Mouse (Mus musculus) embryonic fibroblast, embryonic 13.5 days (primary cell): ENCODE results near the gene Klrb1b. TPM values are rescaled to one million over a fixed set of nuclear protein-coding genes. Genes with fewer than 3 reads are reported as not detected.
"Not testable (repeated sequence)": the region's sequence is repeated elsewhere in the genome, so short reads cannot be mapped to it uniquely, and the experiment has no call there.

Source experiments
- H3K27ac ChIP-seq: 2 replicates; pipeline ENCODE4 v1.5.1; 2012; ENCODE audit warnings: low read length, control low read depth, inconsistent platforms; ENCODE audit not compliant: insufficient read depth
- H3K4me1 ChIP-seq: 2 replicates; pipeline ENCODE4 v1.6.1; 2011; ENCODE audit warnings: low read length; ENCODE audit not compliant: control insufficient read depth, insufficient read depth
- H3K4me3 ChIP-seq: 2 replicates; pipeline ENCODE4 v1.5.1; 2011; ENCODE audit warnings: mild to moderate bottlenecking, control low read depth, low read length; ENCODE audit not compliant: insufficient read depth
- CTCF ChIP-seq: IDR thresholded peaks from 2 replicates; pipeline ENCODE4 v1.5.1; 2011; ENCODE audit warnings: mild to moderate bottlenecking, control low read depth, low read length, moderate library complexity, borderline replicate concordance; ENCODE audit not compliant: insufficient read depth
- POLR2A ChIP-seq: IDR thresholded peaks from 2 replicates; pipeline ENCODE4 v1.6.1; 2011; ENCODE audit warnings: low read depth, mild to moderate bottlenecking, control low read depth, low read length, moderate library complexity
- polyA plus RNA-seq: library from polyadenylated mRNA; stranded (reverse); fragments of >200 nt; gene quantifications from 2 replicates; pipeline ENCODE4 v1.2.4, GENCODE M21; 2011; ENCODE audit warnings: low read depth; ENCODE audit not compliant: missing spikeins, insufficient read length

The Klrb1b gene
- polyA plus RNA-seq, 1 experiment: not detected

DNA sequence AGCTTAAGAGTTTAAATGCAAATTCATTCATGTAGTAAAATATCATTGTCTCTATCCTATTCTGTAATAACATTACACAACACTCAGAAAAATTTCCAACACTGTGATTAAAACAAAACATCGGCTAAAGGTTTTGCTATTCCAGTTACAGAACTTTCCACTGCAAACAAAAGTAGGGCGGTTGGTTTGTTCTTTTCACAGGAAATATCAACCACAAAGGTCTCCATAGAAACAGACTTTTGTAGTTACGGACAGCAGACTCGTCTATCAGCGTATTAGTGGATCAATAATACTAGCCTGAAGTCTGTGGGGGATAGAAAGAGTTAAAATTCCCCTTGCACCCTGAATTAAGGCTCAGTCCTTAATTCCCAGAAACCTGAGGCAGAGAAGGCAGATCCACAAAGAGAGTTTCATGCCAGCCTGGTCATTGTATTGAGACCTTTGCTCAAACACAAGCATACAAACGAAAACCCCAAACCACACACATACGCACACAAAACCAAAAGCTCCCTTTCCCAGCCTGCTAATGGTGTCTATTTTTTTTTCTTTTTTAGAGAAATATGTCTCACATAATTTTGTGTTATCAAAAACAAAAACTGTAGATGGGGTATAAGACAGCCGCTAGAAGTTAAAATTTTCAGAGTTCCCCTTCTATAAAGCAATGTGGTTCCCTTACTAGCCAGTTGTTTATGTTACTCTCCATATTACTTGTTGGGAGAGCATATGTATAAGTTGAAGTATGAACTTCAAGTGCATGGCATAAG, 10.2 kb upstream of the Klrb1b start:
- no peak overlapping the region for H3K4me3 ChIP-seq
- no peaks in the 10 kb centered on the region for H3K4me1 ChIP-seq
- no peak overlapping the region for H3K27ac ChIP-seq
- TF ChIP-seq POLR2A: no peak

DNA sequence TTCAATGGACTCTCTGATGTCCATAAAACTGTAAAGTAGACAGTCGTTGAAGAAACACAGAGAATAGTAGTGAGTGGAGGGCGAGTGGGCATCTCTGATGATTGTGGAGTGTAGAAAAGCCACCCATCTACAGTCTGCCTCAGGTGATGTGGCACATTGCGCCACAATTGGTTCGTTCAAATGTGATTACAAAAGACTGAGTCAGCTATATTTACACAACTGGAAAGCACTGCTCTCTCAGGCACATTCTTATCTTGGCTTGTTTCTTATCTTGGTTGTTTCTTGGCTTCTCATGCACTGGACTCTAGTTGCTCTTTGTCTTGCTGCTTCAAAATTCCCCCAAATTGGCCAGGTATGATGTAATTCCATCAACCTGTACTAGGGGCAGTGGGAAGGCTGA, 9.4 kb upstream of the Klrb1b start:
- TF ChIP-seq CTCF: no peak
- TF ChIP-seq POLR2A: no peak
- Histone ChIP-seq H3K27ac (no peak overlapping the region), H3K4me3 (no peak overlapping the region), H3K4me1 (no peaks in the 10 kb centered on the region)

DNA sequence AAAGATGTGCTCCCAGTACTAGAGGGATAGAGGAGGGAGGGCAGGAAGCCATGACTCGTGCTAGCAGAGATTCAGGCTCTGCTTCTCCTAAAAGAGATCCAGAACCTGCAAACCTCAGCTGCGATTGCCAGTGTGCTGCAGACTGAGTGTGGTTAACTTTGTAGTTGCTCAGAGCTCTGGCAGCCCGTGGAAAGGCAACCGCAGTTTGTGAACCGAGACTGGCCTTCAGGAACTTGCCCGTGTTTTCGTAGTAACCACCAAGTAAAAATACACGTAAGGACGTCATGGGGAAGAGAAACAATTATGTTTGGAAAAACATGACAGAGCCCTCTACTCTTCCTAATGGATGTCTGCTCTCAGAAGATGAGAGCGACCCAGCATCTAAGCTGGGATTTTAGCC, 6.9 kb upstream of the Klrb1b start:
- no peaks in the 10 kb centered on the region for H3K4me1 ChIP-seq
- no peak for TF ChIP-seq POLR2A
- no peak for TF ChIP-seq CTCF
- no peak overlapping the region for H3K27ac ChIP-seq
- no peak overlapping the region for H3K4me3 ChIP-seq

DNA sequence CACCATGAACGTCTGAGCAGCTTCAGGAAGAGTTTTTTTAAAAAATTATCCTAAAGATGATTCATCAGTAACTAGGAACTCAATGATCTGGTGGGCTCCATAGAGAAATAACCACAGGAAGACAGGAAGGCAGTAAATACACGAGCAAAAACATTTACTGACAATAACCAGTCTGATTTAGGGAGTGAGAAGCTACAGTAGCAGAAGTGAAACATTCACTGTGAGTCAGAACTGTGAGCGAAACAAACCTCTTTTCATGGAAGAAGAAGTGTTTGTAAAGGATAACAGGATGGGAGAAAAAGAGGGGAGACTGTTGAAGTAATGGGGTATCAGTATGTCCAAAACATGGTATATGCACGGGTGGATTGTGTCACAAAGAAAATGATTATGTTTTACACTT, 3.7 kb upstream of the Klrb1b start:
- TF ChIP-seq CTCF (no peak), POLR2A (no peak)
- Histone ChIP-seq H3K4me1 (no peaks in the 10 kb centered on the region), H3K4me3 (no peak overlapping the region), H3K27ac (no peak overlapping the region)

DNA sequence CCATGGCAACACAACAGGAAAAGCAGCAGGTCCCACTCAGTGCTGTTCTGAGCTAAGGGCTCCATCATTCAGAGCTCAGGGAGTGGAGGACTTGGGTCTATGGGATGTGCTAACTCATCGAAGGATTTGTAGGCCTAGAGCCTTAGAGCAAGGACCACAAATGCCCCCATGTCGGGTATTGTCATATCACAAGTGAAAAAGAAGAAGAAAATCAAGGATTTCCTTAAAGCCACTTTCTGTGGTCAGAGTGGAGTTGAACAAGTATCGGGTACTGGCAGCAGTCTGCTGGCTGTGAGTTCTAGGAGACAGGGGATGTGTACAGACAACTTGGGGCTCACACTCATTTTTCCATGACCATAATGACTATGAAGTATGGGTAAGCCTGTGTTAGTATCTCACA, 650 bp upstream of the Klrb1b start:
- TF ChIP-seq CTCF (no peak), POLR2A (no peak)
- Histone ChIP-seq H3K4me3 (no peak overlapping the region), H3K27ac (no peak overlapping the region), H3K4me1 (no peaks in the 10 kb centered on the region)

DNA sequence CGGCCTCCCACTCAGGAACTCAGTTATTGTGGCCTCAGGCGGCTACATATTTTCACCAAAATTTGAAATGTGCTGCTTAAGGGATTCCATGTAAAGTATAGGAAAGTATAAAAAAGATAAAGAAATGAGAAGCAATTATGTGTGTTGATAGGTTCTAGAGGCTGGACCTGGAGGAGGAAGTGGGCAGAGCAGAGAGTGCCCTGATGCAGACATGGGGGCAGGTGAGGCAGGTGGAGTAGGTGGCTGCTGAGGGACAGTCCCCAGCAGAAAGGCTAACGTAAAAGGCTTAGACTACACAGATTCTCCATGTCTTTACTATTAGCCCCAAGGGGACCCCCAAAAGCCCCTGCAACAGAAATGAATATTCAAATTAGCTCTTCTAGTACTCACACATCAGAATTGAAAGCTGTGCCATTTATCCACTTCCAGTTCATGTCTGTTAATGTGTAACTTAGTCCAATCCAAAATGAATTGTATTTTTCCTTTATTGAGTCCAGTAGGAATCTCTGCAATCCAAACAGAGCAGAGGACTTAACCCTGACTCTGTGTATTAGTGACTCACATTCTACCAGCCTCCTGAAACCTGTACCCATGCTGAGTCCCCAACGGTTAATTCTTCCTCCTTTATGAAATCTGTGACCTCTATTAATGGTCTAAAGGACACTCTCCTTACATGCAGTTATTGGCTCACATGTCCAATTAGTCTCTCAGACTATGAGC, 7.9 kb downstream of the Klrb1b start:
- Histone ChIP-seq H3K4me3 (no peak overlapping the region), H3K4me1 (no peaks in the 10 kb centered on the region), H3K27ac (no peak overlapping the region)
- no peak for TF ChIP-seq CTCF
- TF ChIP-seq POLR2A: no peak

DNA sequence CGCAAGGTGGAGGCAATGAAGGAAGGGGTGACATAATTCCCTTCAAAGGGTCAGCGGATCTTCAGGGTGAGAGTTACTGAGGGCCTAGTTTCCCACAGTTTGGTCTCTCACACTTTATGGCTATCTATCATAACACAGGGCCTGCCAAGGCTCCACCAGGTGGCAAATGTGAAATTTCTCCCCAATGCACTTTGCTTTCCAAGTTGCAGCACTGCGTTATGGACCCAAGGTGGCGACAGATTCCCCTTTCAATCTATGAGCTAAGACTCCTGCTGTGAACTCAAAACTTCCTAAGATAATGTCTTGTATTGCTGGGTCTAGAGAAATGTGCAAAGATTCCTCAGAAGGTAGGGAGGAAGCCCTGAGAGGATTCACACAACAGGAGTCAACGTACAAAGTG, 17.6 kb downstream of the Klrb1b start:
- TF ChIP-seq CTCF (no peak), POLR2A (no peak)
- Histone ChIP-seq H3K4me1 (no peaks in the 10 kb centered on the region), H3K27ac (no peak overlapping the region), H3K4me3 (no peak overlapping the region)

DNA sequence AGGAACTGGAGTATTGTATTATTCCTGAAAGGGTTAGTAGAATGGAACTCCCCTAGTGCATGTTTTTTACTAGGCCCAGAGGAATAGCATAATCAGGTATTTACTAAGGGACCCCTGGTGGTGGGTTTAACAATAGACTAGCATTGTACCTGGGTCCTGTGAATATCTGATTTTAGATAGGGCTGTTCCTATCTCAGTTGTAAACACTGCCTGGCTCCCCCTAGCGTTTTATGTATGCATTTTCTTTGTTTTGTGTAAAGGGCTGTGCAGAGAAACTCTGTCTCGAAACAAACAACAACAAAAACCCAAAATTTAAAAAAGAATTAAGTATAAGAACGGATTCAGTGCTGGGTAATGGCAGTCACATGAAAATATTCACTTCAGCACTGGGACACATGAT, 19.1 kb downstream of the Klrb1b start:
- Histone ChIP-seq H3K4me3 (no peak overlapping the region), H3K4me1 (no peaks in the 10 kb centered on the region), H3K27ac (no peak overlapping the region)
- no peak for TF ChIP-seq CTCF
- TF ChIP-seq POLR2A: no peak

DNA sequence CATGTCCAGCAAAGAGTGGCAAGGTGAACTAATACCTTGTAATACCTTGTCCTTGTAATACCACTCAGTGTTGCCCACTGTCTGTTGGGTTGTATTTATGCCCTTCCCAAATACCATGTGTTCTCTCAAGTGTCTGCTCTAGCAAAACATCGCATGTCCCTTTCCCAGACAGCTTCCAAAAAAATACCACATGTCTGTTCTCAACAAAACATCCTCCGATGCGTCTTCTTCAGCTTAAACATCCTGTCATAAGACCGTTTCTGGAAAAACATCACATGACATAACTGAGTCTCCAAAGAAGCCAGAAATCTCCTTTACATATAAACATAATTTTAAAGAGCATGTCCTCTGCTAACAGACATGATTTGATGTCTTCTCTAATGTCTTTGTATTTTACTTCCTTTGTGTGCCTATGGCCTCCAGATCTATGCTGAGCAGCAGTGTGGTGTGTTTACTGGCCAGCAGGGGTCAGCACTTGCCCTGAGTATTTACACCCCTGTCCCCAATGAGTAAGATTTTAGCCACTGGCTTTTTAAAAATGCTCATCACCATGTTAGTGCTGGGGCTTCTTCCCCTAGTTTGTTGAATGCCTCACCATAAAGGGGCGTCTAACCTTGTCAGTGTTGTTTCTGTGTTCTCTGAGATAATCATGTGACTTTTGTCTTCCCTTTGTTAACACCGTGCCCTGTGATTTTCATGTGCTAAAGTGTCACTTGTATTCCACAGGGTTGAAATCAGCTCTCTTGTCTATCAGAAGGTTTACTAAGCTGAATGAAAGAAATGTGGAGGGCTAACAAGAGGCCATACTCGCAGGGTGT, 21.1 kb downstream of the Klrb1b start:
- not testable (repeated sequence) for H3K4me3 ChIP-seq, H3K27ac ChIP-seq, H3K4me1 ChIP-seq
- peak; percentile 47; the same call in 1 of the 2 replicates for TF ChIP-seq CTCF

DNA sequence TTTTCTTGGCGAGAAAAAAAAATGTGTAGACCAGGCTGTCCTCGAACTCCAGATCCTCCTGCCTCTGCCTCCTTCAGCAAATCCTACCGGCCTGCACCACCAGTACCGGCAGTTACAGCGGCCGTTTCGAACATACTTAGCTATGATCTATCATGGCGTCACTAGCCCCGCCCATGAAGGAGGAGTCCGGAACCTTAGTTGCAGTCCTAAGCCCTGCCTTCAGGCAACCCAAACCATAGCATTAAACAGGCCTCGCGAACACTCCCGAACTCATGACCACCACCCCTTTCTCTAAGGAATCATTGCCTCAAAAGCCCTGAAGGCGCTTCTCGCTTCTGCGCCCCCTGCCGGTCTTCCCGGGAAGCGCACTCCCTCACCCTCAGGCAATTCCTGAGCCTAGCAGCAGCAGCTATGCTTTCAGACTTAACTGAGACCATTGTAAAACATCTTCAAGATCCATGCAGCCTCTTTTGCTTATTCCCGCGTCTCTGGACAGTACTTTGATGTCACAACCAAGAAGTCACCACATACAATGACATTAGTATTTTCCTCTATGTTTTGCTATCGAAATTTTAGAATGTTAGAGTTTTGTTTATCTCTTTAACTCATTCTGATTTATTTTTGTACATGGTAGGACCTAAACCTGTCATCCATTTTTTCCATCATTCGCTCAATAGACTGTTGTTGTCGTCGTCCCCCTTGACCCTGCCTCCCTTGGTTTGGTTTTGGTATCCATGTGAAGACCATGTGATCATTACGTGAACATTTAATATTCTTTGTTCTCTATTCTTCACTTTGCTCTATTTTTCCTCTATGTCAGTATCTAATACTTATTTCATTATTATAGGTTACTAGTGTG, 22.9 kb downstream of the Klrb1b start:
- H3K4me1 ChIP-seq: no peaks in the 10 kb centered on the region
- peak overlapping the region; percentile 45; the same call in 1 of the 2 replicates for H3K4me3 ChIP-seq
- TF ChIP-seq CTCF (peak; percentile 86), POLR2A (peak; percentile 25; the same call in 1 of the 2 replicates)
- no peak overlapping the region for H3K27ac ChIP-seq
